Mouse (Mus musculus): ENCODE data around the gene F12.
A peak's percentile ranks its signal among the peaks of the same experiment; 100 is the strongest.

F12 gene

DNA sequence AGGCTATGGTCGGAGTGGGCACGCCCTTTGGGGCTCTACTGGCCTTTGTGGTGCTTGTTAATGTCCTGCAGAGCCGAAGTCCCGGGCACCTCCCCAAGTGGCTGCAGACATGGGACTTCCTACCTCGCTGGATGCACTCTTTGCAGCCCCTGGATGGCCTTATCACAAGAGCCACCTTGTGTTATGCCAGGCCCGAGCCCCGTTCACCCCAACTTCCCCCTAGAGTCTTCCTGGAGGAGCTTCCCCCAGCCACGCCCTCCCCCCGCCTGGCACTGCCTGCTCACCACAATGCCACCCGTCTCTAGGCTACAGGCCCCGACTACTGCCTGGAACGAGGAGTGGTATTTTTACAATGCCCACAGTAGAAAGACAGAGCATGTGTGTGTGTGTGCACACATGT lies 13.3 kb downstream of the F12 start:
- DNase-seq (ENCODE audit: low spot score in 2 of 2) = no peak

DNA sequence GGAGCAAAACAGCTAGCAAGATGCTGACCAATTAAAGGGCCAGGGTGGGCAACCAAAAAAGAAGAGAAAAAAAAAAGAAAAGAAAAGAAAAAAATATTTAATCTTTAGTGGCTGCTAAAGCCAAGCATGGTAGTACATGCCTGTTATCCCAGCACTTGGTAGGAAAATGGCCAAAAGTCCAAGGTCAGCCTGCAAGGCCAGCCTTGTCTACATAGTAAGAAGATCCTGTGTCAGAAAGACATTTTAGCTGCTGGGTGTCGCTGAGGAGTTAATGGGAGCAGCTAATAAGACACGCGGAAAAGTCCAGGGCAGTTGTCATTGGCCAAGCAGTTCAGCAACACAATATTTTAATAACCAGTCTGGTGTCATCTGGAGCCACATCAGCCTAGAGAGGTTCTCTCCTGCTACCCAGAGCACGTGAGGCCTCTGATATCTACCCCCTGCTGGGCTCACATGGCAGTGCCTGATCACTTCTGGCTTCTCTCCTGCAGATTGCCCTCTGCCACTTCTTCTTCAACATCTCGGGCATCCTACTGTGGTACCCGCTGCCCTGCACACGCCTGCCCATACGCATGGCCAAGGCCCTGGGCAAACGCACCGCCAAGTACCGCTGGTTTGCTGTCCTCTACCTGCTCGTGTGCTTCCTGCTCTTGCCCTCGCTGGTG lies 13.8 kb downstream of the F12 start:
- no peak for DNase-seq (ENCODE audit: low spot score in 2 of 2)

DNA sequence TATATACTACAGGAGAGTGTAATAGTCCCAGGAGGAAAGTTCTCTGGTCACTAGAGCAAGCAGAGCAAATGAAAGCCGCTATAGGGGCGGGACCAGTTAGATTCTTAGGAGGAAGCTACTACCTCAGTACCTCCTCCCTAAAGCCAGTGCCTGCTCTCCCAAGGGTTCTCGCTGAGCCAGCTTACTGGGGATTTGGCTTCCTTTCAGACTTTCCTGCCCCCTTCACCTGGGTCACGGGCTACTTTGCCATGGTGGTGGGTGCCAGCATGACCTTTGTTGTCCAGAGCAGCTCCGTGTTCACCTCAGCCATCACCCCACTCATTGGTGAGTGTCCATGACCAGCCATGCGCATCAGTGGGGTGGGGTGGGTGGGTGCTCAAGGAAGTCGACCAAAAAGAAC lies 14.8 kb downstream of the F12 start:
- no peak for DNase-seq (ENCODE audit: low spot score in 2 of 2)

DNA sequence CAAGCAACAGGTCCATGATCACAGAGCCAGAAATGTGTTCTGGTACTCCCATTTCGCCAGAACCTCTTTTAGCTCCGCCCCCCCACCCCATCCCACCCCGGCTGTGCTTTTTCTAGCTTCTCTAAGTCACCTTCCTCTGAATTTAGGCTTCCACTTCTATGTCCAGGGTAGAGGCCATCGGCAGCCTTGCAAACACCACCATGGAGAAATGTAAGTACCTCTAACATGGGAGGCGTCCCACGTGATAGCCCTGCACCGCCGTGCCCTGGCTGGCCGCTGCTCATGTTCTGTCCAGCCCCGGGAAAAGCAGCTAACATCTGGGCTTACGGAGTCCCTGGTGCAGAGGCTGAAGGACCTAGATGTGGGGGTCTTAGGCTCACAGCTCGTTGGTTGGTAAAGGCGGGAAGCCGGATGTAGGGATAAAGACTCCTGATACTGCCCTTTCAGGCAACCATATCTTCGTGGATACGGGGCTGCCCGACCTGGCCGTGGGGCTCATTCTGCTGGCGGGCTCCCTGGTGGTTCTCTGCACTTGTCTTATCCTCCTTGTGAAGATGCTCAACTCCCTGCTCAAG lies 18.0 kb downstream of the F12 start:
- no peak for DNase-seq (ENCODE audit: low spot score in 2 of 2)

DNA sequence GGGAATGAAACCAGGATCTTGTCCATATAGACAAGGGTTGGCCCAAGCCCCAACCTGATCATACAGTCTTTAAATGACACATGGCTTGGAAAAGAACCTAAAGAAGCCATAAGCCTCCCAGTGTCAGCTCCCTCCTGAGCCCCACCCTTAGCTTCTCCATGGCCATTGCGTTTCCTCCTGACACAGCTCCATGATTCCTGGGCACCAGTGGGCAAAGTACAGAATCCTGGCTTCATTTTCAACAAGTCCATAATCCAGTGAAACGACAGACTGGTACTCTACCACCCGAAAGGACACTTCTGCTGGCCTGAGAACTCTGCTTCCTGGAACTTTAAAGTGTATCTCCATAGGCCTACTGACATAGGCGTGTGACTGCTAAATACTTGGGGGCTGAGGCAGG lies 19.3 kb downstream of the F12 start:
- DNase-seq (ENCODE audit: low spot score in 2 of 2) = no peak

DNA sequence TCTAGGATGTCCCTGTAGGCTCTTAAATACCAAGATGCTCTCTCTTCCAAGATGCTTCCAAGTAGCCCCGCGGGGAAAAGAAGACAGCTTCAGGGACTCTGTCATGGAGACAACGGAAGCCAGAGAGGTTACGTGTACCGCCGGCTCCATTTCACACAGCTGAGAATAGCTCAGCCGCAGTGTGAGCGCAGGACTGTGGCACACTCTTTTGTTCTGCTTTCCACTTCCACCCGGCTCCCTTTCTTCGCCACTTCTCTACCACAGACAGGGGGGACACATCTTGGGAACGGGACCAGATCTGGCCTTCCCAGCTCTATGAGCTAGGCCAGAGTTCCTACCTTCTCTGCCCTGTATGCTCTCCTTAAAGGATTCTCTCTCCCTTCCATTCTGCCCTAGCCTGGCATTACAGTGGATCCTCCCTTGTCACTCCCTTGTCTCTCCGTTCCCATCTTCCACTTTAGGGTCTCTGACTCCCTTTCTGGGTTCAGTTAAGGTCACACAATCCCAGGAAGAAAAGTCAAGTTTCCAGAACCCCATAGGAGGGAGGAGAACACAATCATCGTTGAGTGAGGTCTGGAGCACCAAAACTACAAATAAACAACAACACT lies 20.7 kb downstream of the F12 start:
- DNase-seq (ENCODE audit: low spot score in 2 of 2) = no peak

DNA sequence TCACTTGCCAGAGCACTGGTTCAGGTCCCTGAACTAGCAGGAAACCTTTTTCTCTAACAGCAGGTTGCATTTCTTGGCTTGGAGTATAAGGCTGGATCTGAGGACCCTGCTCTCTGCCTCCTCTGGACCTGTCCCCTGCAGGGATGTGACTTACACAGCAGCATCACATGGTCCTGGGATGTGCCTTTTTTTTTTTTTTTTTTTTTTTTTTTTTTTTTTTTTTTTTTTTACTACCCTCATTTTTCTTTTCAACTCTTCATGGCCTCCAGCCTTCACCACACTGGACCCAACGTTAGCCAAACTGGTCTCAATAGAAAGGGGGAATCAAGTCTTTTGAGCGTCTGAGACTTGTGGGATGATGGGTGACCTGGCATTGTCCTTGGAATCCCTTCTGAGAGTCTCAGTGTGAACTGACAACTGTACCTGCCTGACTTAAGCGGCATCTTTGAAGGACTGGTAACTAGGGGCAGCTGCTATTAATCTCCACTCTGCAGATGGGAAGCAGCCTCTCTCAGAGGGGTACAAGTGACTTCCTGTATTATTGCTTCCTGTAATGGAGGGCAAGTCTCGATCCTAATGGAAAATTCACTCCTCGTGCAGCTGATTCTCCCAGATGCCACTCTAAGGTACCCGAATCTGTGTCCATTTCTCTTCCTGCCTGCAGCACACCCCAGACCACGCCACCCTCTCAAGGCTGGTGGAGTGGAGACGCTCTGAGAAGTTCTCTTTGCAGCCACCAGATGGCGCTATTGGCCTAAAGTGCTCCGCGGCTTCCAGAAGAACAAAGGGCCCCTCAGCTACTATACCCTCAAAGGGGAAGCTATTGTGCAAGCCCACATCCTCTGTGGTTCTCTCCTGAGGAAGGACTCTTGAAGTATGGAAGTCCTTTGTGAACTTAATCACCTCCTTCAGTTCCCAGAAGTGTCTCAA lies 21.5 kb downstream of the F12 start:
- DNase-seq (ENCODE audit: low spot score in 2 of 2) = peak; percentile 77 to 85

DNA sequence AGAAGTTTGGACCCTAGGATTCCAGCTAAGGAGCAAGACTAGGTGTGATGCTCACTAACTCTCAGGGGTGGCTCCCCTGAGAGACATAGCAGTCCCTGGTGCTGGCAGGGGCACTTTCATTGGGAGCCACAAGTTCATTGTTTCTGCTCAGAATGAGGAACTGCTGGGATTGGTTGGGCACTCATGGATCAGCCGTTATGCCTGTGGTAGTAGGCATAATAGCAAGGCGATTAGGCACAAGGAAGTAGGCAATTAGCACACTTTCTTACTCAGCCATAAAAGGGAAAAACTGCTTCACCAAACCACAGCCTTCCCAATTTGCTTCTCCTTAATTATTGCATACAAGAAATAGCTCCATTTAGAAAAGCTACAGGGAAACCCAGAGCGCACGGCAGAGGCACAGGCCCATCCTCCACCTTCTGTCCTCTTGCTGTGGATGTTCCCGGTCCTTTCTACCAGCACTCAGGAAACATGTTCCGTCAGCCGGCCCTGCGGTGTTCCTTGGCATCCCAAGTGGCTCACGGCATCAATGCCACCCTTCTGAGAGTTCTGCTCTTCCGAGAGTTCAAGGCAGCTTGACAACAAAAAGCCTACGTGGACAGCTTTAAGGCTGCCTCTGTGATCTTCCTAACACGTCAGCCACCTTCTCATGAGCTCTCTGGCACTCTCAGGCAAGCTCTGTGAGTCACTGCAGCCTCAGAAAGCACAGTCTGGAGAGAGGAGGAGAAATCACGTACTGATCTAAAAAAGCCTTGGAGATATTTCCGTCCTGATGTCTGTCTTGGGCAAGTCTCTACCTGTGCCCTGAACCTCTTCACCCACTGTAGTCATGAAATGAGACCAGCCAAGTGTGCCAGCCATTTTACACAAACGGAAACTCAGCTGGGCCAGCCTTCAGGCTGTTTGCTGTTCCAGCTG lies 22.4 kb downstream of the F12 start:
- DNase-seq (ENCODE audit: low spot score in 2 of 2) = no peak

DNA sequence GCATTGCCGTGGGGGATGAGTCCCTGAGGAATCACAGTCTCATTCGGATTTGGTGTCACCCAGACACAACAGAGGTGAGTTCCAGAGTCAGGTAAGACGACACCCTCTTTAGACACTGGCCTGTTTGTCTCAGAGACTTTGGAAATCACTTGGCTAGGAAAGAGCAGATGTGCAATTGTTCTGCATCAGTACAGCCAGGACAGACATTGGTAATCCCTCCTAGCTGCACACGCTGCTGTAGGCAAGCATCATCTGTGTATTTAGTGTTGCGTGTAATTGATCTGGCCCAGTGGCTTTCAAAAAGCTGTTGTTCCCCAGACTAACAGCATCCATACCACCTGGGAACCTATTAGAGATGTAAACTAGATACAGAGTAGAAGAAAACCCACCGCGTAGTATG lies 23.3 kb downstream of the F12 start:
- DNase-seq (ENCODE audit: low spot score in 2 of 2) = no peak

DNA sequence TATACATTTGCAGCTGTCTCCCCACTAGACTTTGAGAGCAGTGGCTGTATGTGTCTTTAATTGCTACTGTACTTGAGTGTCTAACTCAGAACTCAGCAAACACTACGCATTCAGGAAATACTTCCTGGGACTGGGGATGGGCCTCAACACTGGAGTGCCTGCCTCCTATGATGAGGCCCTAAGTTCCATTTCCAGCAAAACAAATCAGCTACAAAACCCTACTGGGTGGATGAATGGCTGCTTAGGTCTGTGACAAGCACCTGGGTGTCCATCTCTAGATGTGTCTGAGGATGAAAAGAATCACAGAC lies 26.6 kb downstream of the F12 start:
- no peak for DNase-seq (ENCODE audit: low spot score in 2 of 2)

DNA sequence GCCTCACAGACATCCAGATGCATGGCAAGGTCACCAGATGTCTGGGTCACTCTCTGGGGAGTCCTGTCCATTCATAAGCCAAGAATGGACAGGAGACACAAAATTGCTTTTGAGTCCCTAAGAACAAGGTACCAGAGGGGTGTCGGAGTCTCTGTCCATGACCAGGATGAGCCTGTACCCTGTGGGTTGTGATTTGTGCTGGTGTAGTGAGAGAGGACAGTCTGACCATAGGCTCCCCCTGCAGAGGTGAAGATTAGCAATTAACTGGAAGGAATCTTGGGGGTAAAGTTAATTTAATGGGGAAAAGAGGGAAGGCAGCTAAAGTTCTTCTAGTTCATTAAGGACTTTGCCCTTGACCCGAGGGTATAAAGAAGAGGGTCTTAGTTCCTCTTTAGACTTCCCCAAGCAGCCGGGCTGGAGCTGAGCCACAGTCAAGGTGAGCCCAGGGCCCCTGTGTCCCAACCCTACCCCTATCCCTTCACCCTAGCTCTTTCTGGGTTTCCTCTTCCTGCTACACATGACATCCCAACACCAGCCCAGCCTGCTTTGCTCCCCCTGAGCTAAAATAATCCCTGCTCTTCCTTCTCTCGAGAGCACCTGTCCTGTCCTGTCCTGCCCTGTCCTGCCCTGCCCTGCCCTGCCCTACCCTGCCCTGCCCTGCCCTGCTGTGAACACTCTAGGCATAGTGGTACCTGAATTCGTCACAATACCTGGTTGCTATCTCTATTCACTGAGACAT lies 27.1 kb downstream of the F12 start:
- no peak for DNase-seq (ENCODE audit: low spot score in 2 of 2)

DNA sequence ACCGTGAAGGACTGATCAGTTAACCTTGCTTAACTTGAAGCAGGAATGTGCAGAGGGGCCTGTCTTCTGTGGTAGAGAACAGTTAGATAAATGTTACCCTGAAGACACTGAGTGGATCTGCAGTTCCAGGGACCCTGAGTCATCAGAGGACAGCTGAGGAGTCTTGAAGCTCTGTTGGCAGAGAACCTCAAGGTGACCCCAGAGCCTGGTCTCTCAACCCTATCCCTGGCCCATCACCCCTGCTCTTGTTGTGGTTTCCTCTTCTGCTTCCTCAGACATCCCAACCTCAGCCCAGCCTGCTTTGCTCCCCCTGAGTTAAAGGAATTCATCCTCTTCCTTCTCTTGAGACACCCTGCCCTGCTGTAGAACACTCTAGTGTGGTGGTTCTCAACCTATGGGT lies 28.5 kb downstream of the F12 start, which contains the start of gene Slc34a1:
Slc34a1 (plus strand) TSS at position 100 of the 400 bp plus-strand sequence.
- no peak for DNase-seq (ENCODE audit: low spot score in 2 of 2)

DNA sequence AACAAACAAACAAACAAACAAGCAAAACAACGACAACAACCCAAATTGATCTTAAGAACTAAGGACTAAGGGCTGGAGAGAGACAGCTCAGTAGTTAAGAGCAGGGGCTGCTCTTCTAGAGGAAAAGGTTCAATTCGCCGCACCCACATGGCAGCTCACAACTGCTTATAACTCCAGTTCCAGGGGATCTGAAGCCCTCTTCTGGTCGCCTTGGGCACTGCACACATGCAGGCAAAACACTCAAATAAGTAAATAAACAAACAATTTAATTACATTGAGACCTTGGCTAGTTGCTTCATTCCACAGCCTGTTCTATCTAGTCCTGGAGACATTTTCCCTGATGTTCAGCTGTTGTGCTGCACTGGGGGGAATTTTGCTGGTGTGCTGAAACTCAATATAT lies 33.7 kb downstream of the F12 start:
- DNase-seq (ENCODE audit: low spot score in 2 of 2) = peak in 1 of 2 experiments; percentile 39

DNA sequence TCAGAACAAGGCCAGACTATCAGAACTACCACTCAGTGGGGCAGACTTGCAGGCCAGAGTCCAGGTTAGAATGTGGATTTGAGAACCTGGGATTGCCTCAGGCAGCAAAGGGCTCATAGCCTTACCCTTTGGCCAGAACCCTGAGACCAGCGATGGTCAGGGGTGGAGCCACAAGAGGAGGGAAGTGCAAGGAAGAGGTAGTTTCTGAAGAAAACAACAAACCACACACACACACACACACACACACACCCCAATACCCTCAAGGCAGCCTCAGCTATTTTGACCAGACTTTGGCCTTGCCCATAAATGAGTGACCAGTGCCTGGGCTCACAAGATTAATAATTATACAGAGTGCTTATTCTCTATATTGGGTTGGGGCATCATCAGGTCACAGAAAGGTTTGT lies 35.0 kb downstream of the F12 start:
- DNase-seq (ENCODE audit: low spot score in 2 of 2) = no peak

DNA sequence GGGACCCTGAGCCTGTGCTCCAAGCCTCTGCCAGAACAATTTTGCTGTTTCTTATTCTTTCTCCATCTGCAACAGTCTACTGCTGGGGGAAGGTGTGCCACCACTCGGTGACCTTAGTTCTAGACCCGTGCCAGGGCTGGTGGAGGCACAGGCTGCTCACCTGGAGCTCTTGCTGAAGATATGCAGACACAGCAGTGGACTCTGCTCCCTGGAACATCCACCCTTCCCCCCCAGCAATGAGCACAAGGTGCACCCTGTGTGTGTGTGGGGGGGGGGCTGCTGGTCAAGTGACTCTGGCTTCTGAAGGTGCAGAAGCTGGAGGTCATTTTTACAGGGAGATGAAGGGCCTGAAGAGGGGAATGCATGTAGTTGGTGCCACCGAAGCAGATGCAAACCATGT lies 35.9 kb downstream of the F12 start:
- no peak for DNase-seq (ENCODE audit: low spot score in 2 of 2)

DNA sequence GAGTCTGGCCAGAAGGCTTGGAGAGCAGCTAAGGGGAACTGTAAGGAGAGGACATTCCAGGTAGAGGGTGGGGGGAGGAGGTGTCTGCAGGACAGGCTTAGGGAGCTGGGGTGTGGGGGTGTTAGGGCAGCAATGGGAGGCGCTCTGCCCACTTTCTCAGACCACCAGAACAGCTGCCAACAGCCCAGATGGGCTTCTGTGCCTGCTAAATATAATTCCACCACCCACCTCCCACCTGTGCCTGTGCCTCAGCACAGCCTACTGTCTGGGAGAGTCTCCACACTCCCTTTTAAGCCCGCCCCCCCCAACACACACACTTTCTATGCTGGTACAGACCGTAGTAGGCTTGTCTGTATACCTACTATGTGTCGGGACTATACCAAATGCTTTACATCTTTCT lies 44.8 kb downstream of the F12 start:
- DNase-seq (ENCODE audit: low spot score in 2 of 2) = no peak

DNA sequence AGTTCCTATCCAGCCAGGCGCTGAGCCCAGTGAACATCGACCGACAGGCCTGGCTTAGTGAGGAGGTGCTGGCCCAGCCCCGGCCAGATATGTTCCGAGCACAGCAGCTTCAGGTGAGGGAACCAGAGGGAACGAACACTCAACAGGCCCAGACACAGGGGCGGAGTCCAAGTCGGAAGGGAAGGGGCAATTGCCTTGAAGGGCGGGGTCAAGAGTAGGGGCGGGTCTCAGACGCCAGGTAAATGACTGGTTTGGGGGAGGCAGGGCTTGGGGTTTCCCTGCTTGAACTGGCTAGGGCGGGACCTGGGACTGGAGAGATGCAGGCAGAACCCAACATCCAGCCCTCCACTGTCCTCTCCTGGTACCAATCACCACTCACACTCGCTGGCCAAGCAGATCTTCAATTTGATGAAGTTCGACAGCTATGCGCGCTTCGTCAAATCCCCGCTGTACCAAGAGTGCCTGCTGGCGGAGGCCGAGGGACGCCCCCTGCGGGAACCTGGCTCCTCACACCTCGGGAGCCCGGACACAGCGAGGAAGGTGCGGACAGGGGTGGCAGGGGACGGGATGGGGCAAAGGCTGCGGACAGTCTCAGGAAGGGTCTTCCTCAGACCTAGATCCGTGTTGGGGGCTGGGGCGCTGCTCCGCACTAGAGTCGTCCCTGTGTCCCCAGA lies 47.5 kb downstream of the F12 start:
- DNase-seq (ENCODE audit: low spot score in 2 of 2) = no peak

DNA sequence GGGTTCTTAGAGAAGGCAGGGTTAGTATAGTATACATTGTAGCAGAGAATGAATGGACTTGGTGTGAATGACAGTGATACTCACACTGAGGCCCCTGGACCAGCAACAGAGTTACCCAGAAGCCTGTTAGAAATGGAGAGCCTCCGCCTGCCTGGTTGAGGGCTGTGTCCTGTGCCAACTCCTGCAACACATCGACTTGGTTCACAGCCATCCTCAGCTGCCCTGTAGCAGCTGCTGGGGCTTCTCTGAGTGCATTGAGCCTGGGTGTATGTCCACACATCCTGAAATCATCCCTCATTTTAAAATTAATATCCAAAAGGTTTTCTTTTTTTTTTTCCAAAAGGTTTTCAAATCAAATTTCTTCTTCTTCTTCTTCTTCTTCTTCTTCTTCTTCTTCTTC lies 50.7 kb downstream of the F12 start:
- no peak for DNase-seq (ENCODE audit: low spot score in 2 of 2)

DNA sequence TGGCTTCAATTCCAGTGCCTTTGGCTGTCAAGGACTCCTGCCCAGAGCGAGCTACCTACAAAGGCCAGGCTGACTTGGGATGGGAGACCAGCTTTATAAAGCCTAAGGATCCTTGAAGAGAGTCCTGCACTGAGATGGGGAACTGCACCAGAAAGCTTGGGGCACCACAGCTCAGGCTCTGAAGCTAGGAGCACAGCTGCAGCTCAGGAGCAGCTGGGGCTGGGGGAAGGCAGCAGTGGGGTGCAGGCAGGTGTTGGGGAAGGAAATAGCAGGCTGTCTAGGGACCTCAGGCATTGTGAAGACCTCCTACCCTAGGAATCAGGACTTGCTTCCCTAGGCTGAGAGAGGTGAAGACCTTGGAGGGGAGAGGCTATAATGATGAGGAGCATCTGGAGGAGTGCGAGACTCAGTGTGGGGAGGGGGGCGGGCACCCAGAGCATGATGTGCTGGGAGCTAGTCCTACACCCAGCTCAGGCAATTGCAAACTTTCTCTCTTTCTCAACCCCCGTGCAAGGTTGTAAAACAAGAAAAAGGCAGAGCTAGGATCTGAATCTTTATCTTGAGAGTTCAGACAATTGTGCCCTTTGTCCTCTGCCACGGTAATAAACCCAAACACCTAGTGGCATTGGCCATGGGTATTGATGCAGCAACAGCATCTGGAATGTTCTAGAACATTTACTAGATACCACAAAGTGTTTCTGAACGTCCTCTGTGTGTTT lies 52.2 kb downstream of the F12 start:
- DNase-seq (ENCODE audit: low spot score in 2 of 2) = no peak

DNA sequence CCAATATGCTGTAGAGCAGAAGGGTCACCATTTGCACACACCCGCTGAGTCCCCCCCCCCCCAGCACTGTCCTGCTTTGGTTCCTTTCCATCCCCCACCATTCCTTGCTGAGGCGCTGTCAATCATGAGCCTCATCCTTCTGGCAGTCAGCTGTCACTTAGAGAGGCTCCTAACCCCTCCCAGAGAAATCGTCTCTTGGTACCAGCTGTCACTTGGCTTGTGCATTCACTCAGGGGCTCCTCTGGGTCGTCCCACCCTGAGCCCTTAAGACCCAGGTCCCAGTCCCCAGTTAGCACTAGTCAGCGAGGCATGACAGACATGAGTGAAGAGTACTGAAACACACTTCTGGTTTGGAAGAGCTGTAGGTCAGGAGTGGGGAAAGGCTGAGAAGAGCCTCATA lies 54.9 kb downstream of the F12 start:
- no peak for DNase-seq (ENCODE audit: low spot score in 2 of 2)

Measured in natural killer cell, adult 2 months (primary cell).